Mouse (Mus musculus) embryonic fibroblast, embryonic 13.5 days (primary cell): Measurements from ENCODE around the gene Ppfibp2. TPM values are rescaled to one million over a fixed set of nuclear protein-coding genes. Genes with fewer than 3 reads are reported as not detected.

Experiments
- H3K27ac ChIP-seq: 2 replicates; pipeline ENCODE4 v1.5.1; 2012; ENCODE audit warnings: low read length, control low read depth, inconsistent platforms; ENCODE audit not compliant: insufficient read depth
- H3K4me1 ChIP-seq: 2 replicates; pipeline ENCODE4 v1.6.1; 2011; ENCODE audit warnings: low read length; ENCODE audit not compliant: control insufficient read depth, insufficient read depth
- H3K4me3 ChIP-seq: 2 replicates; pipeline ENCODE4 v1.5.1; 2011; ENCODE audit warnings: mild to moderate bottlenecking, control low read depth, low read length; ENCODE audit not compliant: insufficient read depth
- CTCF ChIP-seq: IDR thresholded peaks from 2 replicates; pipeline ENCODE4 v1.5.1; 2011; ENCODE audit warnings: mild to moderate bottlenecking, control low read depth, low read length, moderate library complexity, borderline replicate concordance; ENCODE audit not compliant: insufficient read depth
- POLR2A ChIP-seq: IDR thresholded peaks from 2 replicates; pipeline ENCODE4 v1.6.1; 2011; ENCODE audit warnings: low read depth, mild to moderate bottlenecking, control low read depth, low read length, moderate library complexity
- polyA plus RNA-seq: library from polyadenylated mRNA; stranded (reverse); fragments of >200 nt; gene quantifications from 2 replicates; pipeline ENCODE4 v1.2.4, GENCODE M21; 2011; ENCODE audit warnings: low read depth; ENCODE audit not compliant: missing spikeins, insufficient read length

The Ppfibp2 gene
- polyA plus RNA-seq, 1 experiment = 2.0 TPM

GRCm38 (mm10) chr7:107746036-107746435 lies 151.0 kb downstream of the Ppfibp2 start:
- no peak overlapping the region for H3K27ac ChIP-seq
- no peaks in the 10 kb centered on the region for H3K4me1 ChIP-seq
- no peak overlapping the region for H3K4me3 ChIP-seq
- no peak for TF ChIP-seq CTCF
- TF ChIP-seq POLR2A = no peak

GRCm38 (mm10) chr7:107747476-107747875 lies 152.5 kb downstream of the Ppfibp2 start:
- H3K4me1 ChIP-seq = no peaks in the 10 kb centered on the region
- TF ChIP-seq POLR2A (no peak), CTCF (no peak)

GRCm38 (mm10) chr7:107747954-107748353 lies 152.9 kb downstream of the Ppfibp2 start:
- Histone ChIP-seq H3K27ac (no peak overlapping the region), H3K4me3 (no peak overlapping the region), H3K4me1 (no peaks in the 10 kb centered on the region)
- TF ChIP-seq POLR2A (no peak), CTCF (peak; percentile 45; the same call in 1 of the 2 replicates)

More at GRCm38 (mm10) chr7:107747476-107747875, 152.5 kb downstream of the Ppfibp2 start:
- Histone ChIP-seq H3K27ac (no peak overlapping the region), H3K4me3 (no peak overlapping the region)

DNA sequence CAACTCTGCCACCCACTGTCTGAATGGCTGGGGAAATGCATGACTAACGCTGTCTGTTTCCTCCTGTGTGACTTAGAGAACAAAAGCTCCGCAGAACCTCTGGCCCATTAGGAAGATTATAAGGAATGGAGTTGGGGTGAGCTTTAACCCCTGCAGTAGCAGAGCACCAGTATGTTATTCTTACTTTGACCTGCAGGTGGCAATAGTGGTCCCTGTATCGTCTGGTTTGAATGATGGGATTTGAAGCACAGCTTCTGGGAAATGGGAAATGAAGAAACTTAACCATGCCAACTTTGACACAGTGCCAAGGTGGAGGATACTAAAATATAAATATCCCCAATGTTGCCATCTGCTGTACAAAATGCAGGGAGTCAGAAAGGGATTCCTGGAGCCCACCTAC lies 154.3 kb downstream of the Ppfibp2 start:
- no peak overlapping the region for H3K4me3 ChIP-seq
- no peak for TF ChIP-seq CTCF
- no peak for TF ChIP-seq POLR2A
- H3K4me1 ChIP-seq = no peaks in the 10 kb centered on the region
- no peak overlapping the region for H3K27ac ChIP-seq

DNA sequence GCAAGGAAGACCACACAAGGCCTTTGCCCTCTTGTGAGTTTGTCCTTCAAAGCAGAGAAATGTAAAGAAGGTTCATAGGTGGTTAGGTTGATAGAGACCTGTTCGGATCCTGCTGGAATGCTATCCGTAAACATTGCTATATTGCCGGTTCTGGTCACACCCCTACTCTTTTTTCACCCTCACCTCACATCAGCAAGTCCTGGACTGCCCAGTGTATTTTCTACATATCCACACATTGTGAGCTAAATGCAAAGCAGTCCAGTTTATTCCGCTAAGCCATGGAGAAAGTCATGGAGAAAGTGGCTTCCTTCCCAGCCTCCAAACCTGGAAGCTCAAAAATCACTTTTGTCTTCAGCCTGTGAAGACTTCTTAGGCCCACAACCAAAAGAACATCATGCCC lies 154.7 kb downstream of the Ppfibp2 start:
- no peak for TF ChIP-seq POLR2A
- no peak for TF ChIP-seq CTCF
- Histone ChIP-seq H3K4me3 (no peak overlapping the region), H3K4me1 (no peaks in the 10 kb centered on the region), H3K27ac (no peak overlapping the region)

DNA sequence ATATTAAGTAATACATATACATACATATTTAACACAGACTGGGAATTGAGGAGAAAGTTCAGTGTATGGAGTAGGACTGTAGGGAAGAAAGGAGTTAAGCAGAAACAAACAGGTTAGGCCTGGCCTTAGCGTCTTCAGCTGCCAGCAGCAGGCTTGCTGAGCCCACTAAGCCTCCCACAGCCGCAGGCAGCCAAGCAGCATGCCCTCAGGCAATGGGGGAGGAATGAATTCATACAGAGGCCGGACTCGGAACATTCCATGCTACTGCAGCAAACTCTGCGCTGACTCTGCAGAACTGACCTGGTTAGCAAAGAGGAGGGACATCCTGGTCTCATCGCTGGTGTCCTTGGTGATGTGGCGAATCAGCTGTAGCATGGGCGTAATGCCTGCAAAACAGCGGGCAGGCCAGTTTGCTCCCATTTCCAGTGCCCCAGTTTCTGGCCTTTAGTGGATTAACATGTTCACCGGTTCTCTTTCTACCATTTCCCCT lies 157.1 kb downstream of the Ppfibp2 start:
- no peak overlapping the region for H3K4me3 ChIP-seq
- TF ChIP-seq CTCF (no peak), POLR2A (no peak)
- H3K27ac ChIP-seq = no peak overlapping the region
- H3K4me1 ChIP-seq = no peaks in the 10 kb centered on the region

DNA sequence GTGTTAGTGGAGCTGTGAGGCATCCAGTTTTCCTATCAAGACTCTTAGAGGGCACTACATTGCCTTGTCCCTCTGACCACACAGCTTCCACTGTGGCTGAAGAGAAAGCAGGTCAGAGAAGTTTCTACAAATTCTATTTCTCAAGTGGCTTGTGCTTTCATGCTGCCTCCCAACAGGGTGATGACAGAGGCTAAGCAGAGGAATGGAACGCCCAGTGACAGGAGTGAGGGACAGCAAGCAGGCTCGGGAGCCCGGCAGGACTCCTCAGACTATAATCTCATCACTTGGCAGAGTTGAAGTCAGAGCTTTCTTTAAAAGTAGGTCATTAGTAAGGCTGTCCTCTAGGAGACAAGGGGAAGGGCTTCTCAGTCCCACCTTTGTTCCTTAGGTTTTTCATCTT lies 160.9 kb downstream of the Ppfibp2 start:
- Histone ChIP-seq H3K27ac (no peak overlapping the region), H3K4me1 (no peaks in the 10 kb centered on the region), H3K4me3 (no peak overlapping the region)
- no peak for TF ChIP-seq CTCF
- TF ChIP-seq POLR2A = no peak

- TF ChIP-seq POLR2A = no peak
- TF ChIP-seq CTCF = no peak
- Histone ChIP-seq H3K4me1 (no peaks in the 10 kb centered on the region), H3K4me3 (no peak overlapping the region), H3K27ac (no peak overlapping the region)
Observed at GRCm38 (mm10) chr7:107756748-107757147, 161.7 kb downstream of the Ppfibp2 start.

GRCm38 (mm10) chr7:107757308-107758151 lies 162.5 kb downstream of the Ppfibp2 start, which contains the start of gene Cyb5r2:
TSS of gene Cyb5r2 (minus strand) at chr7:107758032.
- H3K4me1 ChIP-seq = no peaks in the 10 kb centered on the region
- no peak within 1 kb of the TSS for H3K27ac ChIP-seq
- TF ChIP-seq POLR2A (peak; percentile 44; the same call in 1 of the 2 replicates), CTCF (no peak)
- H3K4me3 ChIP-seq = peak within 1 kb of the TSS; percentile 14; the same call in 1 of the 2 replicates

- Histone ChIP-seq H3K27ac (no peak overlapping the region), H3K4me1 (0 out of 2 replicates have a peak, but pooled peaks cover 5% of the 10 kb centered on the region), H3K4me3 (no peak overlapping the region)
- TF ChIP-seq POLR2A = no peak
- TF ChIP-seq CTCF = no peak
Observed at GRCm38 (mm10) chr7:107770812-107771211, 175.8 kb downstream of the Ppfibp2 start.
